Mouse (Mus musculus) gastrocnemius, postnatal 25 days (tissue): ENCODE results near the gene Gm49601. TPM values are rescaled to one million over a fixed set of nuclear protein-coding genes. Genes with fewer than 3 reads are reported as not detected.

Experiments
- DNase-seq: peaks from one replicate; pipeline ENCODE4 v3.0.0; 2022
- long read RNA-seq, 2 experiments: library from polyadenylated mRNA; stranded (forward); transcript quantifications; one replicate each; pipeline ENCODE4 v2.0.0; 2021
- total RNA-seq, 2 experiments: library from RNA; stranded (reverse); gene quantifications; 1 replicate in 1 of 2; 2 replicates in 1 of 2; pipeline ENCODE4 v1.2.3; 2021

Gm49601 gene
- 1 to 10 TPM; 1.3 to 2.4 TPM for total RNA-seq
- long read RNA-seq, experiment 1 = 0 reads
- long read RNA-seq, experiment 2 = 0 reads

DNA sequence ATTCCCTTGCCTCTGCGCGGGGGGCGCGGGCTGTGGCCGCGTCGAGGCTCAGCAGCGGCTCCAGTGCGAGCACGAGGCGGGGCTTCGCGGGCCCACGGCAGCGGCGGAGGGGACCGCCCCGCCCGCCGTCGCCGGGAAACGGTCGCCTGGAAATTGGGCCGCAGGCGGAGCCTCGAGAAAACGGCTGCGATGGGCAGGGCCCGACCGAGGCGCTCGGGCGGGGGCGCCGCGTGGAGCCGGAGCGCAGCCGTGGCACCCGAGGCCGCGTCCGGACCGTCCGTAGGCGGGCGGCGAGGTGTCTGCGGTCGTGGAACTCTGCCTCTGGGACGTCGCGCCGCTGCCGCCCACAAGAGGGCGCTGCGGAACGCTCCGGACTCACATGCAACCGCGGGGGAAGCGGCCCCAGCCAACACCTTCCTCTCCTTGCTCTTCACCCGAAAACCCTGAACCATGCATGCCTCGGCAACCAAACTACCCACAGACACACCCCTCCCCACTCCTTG, at the start of gene Gm49601:
Gm49601 (minus strand) TSS at position 52 of the 503 bp plus-strand sequence.
- peak; percentile 83 for DNase-seq

DNA sequence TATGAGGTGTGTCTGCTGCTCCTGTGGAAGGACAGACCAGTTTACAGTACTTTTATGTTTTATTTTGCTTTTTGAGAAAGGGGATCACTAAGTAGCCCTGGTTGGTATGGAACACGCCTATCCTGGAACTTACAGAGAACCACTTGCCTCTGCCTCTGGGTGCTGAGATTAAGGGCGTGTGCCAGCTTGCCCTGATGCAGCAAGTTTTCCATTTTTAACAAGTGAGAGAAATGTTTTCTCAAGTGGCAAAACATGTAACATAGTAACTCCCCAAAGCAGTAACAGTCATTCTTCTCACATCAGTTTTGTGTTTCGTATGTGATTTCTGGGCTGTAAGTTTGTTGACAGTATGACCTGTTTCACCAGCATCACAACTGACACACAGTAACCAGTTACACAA, 46.8 kb upstream of the Gm49601 start:
- DNase-seq = no peak

DNA sequence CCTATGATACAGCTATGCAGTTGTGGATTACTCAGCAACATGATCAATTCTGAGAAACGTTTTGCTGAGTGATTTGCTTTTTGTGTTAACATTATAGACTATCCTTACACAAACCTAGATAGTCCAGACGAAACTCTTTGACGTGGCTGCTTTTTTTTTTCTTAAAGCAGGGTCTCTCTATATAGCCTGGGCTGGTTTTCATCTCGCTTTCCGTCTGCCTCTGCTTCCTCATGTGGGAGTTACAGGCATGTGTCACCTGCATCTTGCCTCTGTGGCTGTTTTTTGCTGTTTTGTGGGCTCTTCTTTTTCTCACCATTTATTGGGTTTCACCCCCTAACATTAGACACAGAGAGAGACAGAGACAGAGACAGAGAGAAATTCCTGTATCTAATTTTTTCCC, 45.8 kb upstream of the Gm49601 start:
- no peak for DNase-seq

DNA sequence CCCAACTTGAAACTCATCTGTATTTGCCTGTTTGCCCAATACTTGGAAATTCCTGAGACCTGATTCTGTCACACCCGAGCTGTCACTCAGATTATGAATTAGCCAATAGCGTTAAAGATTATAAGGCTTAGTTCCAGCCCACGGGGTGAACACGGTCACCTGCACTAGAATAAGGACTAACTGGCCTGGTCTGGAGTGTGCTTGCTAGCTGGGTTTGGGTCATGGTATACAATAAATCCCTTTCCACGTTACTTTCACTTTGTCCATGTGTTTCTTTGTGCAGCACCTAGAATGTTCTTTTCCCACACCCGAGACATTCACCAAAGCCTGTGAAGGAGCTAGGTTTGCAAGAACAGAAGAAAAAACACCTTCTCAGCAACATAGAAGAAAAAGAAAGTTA, 43.7 kb upstream of the Gm49601 start:
- no peak for DNase-seq

DNA sequence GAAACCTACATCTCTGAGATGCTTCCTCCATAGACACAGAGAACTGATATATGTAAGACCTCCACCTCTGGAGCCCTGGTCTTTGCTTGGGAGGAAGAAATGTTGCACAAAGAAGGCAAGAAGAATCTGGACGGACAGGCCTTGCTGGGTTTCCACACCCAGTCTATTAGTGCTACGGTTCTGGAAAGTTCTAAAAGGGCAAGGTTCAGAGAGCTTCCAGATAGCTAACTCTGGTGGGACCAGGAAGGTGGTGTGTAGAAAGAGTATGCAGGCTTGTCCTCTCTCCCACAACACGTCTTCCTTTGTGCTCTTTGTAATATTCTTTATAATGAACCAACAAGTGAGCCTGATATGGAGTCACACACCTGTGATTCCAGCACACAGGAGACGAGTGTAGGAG, 32.4 kb upstream of the Gm49601 start:
- DNase-seq = no peak

DNA sequence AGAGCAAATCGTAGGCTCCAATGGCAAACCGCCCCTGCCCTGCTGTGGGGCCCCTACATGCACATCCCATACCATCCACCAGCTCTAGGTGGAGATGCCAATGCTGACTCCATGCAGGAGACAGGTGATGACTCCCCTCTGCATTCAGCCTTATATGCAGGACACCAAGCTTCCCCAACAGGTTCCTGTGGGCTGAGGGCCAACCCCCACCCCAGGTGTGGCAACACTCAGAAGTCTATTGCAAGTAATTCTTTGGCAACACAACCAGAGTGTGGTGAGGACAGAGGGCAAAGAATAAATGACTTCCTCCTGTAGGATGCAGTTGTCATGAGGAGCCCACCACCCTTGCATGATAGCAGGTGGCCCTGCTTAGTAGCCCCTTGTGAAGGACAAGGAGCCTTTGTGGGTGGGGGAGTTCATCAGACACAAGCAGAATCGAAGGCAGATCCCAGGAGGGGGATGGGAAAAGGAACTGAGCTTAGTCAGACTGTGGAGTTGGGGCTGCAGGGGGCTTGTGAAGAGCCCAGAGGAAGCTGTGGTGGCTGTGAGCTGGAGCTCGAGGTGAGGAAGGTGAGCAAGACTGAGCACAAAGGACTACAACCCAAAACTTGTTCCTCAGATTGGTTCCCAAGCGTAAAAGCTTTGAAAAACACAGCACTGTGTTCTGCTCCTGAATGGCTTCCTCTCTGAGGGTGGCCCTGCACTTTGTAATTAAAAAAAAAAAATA, 29.3 kb upstream of the Gm49601 start:
- DNase-seq = no peak

DNA sequence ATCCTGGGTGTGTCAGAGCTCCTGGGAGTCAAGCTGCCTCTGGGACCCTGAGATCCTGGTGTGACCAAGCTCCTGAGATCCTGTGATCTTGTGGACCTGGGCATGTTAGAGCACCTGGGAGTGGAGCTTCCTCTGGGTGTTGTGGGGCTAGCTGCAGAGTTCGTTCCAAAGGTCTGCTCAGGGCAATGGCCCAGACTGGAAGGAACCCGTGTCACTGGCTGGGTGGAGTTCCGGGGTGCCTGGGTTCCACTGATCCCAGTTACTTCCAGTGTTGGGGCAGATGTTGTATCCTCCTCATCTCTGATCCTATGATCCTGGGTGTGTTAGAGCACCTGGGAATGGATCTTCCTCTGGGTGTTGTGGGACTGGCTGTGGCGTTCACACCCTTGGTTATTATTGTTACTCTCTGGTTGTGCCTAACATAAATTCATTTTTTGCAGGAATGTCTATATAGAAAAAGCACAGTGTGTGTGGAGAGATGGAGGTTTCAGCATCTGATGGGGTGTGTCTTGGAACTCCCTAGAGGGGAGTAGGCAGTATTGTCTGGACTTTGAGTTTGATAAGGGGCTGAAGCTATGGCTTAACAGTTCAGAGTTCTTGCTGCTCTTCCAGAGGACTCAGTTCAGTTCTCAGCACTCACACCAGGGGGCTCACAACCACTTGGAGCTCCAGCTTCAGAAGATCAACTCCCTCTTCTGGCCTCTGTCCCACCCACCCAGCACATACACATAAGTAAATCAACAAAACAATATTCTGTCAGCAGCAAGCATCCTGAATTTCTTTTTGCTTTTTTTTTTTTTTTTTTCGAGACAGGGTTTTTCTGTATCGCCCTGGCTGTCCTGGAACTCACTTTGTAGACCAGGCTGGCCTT, 27.3 kb upstream of the Gm49601 start:
- no peak for DNase-seq

DNA sequence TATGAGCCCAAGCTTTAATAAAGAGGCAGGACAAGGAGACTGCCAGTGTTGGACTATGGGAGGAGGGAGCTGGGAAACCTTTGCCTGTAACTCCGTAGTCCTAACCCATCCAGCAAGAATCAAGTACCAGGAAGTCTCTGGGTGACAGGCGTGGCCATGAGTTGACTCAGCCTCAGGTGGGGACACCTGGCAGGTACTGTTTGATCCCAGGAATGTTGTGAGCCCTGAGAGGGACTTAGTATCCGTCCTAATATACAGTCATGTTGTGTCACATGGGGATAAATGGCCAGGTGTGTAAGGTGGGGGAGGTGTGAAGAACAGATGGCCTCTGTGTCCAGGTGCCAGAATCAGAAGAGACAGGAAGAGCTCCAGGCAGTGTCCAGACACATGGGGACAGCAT, 22.9 kb upstream of the Gm49601 start:
- DNase-seq = no peak

DNA sequence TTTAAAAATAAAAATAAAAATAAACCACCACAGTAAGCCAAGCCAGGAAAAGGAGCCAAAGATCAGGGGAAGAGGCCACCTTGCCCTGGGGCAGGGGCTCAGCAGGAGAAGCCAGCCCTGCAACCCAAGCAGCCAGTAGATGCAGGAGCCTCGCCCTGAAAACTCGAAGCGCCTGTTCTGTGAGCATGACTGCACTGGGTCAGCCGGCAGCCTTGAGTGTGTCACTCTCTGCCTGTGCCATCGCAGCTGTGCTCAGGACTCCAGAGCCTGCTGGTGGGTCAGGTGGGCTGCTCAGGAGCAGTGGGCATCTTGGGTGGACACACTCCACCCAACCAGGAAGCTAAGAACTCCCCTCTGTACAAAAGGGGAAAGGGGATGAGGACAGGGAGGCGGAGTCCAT, 19.1 kb upstream of the Gm49601 start:
- DNase-seq = no peak

DNA sequence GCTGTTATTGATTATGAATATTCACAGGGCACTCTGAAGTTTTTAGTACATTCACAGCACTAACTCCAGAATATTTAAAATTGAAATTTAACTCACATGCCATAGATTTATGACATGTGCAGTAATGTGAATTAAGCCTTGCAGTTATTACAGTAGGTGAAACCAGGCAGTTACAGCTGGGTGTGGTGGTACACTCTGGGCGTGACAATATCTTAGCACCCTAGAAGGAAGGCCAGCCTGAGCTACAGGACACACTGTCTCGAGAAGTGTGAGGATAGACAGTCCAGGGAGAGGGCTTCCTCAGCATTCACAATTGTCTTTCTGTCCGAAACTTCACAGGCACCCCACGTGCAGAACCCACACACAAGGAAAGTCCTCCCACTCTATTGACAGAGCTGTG, 18.3 kb upstream of the Gm49601 start:
- no peak for DNase-seq

DNA sequence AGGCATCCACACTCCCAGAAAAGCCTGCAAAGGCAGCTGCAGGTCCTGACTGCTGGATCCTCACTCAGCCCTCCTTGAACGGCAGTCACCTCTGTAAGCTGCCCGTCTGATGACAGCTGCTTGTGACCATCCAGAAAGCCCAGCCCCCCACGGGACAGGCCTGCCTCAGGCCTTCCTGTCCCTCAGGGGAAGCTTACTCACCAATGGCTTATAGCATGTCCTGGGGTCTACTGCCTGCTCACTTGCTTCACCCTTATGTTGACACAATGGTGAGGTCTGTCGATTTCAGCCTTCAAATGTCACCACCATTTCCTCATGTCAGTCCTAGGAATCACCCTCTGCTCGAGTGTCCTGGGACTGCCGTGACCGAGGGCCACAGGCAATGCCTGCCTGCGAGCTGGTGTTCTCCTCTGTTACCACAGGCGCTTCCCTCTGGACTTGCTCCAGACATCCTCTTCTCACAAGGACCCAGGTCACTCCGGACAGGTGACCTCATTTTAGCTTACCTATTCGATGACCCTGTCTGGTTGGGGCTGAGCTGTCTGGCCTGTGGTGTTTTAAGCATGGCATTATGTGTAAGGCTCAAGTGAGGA, 17.3 kb upstream of the Gm49601 start:
- no peak for DNase-seq

DNA sequence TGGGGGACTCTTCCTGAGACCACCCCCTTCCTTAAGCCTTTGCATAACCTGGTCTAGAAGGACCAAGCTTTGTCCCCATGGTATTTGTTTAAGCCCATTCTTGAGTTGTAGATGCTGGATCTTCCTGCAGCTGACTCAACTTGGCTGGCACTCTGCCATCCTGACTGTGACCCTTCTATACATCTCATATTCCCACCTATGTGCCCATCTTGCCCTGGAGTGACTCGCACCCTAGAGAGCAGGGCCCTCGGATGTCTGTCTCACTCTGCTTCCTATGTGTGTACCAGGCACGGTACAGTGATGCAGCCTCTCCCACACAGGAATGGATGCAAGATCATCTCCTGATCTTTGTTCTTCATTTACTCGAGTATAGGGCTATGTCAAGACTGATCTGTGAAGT, 16.7 kb upstream of the Gm49601 start:
- no peak for DNase-seq

DNA sequence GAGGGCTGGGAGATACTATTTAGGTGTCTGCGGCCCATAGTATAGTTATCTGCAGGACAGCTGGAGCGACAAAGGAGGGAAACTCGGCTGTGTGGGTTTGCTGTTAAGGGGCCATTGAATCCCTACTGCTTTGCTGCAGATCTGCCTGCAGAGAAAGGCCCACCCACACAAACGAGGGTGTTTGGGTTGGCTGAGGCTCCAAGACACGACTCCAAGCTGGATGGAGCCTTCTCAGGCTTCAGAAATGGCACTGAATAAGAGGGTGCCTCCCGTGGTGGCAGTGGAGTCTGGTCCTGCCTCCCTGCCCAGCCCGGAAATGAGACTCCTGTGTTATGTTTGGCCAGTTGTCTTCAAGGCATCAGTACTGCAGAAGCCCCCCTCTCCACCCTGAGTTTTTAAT, 16.1 kb upstream of the Gm49601 start:
- DNase-seq = no peak

DNA sequence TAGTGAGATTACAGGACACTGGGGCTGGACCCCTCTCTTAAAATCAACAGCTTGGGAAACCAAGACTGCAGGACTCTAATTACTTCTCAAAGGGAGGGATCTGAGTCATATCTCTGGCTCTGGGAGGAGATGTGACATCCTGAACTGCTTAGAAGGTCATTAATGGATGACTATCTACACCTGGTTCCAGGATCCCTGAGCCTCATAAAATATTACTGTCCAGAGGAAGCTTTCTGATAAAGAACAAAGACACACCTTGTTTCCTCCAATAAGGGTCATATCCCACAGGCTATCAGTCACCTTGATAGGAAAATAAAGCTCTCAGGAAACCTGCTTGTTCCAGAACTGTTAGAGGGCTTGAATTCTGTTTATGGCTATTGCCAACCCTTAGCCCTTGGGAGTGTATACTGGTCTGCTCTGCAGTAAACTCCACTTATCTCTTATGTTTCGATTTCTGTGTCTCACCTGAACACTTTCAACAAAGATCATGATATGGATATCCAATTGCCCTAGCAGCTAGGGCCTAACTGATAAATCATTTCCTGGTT, 13.2 kb upstream of the Gm49601 start:
- DNase-seq = no peak

DNA sequence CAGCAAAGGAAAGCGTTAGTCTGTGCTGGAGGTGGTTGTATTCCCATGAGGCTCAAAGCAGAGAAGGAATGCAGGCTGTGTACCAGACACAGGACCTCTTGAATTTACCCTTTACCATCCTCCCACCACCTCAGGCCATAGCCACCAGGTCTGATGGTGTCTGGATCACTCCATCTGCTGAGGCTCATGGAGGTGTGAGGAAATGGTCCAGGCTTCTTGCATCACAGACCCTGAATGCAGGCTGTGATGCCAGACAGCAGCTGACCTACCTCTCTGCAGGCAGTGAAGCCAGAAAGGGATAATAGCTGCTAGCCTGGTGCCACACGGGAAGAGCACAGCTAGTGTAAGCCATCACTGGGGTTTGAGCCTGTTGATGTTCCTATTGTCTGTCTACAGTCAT, 12.2 kb upstream of the Gm49601 start:
- DNase-seq = no peak

DNA sequence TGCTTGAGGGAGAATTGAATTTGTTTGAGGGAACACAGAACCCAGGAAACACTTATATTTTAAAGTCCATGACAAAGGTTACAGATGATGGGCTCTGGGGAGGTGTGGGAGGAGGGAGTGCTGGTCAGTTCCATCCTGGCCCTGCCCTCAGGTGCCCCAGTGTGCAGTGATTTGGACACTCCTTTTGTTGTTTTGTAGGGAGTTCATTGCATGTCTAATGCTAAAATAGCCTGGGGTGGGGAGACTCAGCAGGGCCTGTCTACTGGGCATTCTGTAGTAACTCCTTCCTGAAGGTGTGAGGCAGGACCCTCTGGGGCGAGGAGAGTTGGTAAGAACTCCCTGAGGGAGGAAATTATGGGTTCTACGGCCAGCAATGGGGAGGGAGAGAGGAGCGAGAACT, 10.6 kb upstream of the Gm49601 start:
- no peak for DNase-seq

DNA sequence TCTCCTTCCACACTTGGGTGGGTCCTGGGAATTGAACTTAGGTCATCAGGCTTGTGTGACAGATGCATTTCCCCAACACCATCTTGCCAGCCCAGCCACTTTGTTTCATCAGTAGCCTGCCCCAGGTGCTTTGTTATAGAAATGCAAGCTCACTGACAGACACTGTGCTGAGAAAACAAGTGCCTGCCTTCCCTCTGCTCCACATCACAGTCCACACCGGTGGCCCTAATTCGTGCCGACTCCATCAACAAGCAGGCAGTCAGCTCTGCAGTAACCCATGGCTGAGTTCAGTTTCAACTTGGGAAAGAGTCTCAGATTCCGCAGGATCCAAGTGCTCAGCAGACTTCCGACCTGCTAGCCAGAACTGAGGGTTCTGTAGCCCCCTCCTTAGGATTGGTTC, 10.2 kb upstream of the Gm49601 start:
- no peak for DNase-seq

DNA sequence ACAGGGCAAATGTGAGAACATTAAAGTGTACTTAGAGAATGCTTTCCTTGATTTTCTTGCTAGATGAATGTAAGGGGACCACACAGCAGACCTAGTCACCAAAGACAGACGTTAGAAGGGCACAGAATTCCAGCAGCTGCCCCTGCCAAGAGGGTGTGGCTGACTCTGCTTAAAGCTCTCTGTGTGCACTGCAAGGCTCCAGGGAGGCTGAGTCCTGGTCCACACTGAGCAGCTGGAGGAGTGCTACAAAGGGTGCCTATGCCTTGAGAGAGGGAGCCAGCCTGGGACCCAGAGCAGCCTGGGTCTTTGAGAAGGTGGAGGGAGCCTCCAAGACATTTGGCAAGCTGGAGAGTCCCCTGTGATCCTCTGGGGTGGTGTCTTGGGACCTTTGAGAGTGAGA, 7.1 kb upstream of the Gm49601 start:
- DNase-seq = no peak

DNA sequence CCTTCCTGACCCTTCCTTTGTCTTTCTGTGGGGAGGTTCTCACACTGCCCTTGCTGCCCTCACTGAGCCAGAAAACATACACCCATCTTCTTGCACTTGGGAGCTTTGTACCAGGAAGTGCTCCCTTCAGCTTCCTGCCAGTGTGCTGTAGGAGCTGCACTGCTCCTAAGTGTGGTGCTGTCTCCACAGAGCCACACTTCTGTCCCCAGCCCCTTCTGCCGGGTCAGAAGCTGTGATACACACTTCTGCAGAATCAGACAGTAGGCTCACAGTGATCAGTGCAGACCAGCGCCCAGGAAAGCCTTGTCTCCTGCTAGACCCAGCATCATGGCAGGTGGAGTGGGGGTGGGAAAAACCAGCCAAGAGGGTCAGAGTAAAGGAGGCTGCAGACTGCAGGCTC, 6.6 kb upstream of the Gm49601 start:
- no peak for DNase-seq

DNA sequence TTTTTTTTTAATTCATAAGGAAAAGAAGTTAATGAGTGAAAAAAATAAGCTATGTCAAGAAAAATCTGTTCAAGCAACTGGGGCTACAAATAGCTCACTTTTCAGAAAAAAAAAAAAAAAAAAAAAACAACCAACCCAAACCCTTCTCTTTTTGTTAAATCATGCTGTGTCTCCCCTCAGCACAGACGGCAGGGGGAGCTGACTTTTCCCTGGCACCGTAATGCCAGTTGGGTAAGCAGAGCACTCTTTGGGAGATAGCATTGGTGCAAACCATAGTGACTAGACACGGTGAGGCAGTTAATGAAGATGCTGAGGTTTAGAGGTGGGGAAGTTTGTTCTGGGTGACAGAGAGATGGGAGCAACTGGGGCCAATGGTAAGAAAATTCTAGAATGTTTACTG, 5.8 kb upstream of the Gm49601 start:
- no peak for DNase-seq

DNA sequence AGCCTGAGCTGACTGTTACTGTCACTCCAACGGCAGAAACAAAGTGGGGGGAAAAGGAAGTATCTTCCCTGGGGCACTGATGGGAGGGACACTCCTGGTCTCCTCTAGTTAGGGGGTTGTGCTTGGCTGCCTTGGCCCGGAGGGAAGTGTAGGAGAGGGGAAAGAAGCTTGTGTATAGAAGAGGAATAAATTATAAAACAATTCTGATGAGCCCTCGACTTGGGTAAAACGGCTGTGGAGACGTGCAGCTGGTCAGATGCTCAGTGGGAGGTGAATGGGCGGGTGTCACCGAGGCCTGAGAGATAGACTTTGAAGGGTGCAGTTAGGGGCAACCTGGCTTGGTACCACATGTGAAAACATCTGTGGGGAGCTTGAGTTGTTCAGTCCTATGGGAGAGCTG, 4.9 kb upstream of the Gm49601 start:
- no peak for DNase-seq

DNA sequence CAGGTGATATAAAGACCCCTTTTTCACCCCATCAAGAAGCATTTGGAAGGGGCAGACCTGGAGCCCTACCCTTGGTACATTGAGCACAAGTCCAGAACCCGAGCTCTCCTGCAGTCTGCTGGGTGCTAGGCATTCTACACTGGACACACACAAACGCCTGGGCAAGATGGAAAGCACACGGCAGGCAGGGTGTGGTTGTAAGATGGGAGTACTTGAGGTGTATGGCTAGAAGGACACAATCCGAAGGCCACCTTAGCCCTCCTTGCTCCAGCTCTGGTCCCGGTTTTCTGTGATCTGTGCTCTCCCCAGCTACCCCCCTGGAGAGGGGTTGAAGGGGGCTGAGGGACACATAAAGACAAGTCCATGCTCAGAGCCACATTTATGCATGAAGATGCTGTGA, 4.1 kb upstream of the Gm49601 start:
- DNase-seq = no peak
